Mouse (Mus musculus) gastrocnemius, adult 2 months (tissue): ENCODE data around the gene Cacna2d1. TPM values are rescaled to one million over a fixed set of nuclear protein-coding genes. Genes with fewer than 3 reads are reported as not detected.

Experiments used
- DNase-seq: peaks from one replicate; pipeline ENCODE4 v3.0.0; 2022
- H3K27ac ChIP-seq: fragments of 200-600 bp; 2 replicates; pipeline ENCODE4 v1.8.1; 2022; ENCODE audit warnings: mild to moderate bottlenecking
- H3K4me3 ChIP-seq: fragments of 200-600 bp; 2 replicates; pipeline ENCODE4 v1.8.1; 2022; ENCODE audit warnings: mild to moderate bottlenecking, moderate library complexity
- CTCF ChIP-seq: fragments of 200-600 bp; IDR thresholded peaks from 2 replicates; pipeline ENCODE4 v1.8.1; 2022; ENCODE audit warnings: antibody characterized with exemption, mild to moderate bottlenecking, moderate library complexity
- intact Hi-C: fragments of 180-260 bp; cut with DNase I; formaldehyde crosslinking; loops from one replicate; pipeline ENCODE4 v1.15.1; 2025
- total RNA-seq, 2 experiments: library from RNA; stranded (reverse); gene quantifications; 2 replicates each; pipeline ENCODE4 v1.2.3; 2021

The Cacna2d1 gene
- total RNA-seq, 2 experiments from 2014 or later, result 254 to 283 TPM

DNA sequence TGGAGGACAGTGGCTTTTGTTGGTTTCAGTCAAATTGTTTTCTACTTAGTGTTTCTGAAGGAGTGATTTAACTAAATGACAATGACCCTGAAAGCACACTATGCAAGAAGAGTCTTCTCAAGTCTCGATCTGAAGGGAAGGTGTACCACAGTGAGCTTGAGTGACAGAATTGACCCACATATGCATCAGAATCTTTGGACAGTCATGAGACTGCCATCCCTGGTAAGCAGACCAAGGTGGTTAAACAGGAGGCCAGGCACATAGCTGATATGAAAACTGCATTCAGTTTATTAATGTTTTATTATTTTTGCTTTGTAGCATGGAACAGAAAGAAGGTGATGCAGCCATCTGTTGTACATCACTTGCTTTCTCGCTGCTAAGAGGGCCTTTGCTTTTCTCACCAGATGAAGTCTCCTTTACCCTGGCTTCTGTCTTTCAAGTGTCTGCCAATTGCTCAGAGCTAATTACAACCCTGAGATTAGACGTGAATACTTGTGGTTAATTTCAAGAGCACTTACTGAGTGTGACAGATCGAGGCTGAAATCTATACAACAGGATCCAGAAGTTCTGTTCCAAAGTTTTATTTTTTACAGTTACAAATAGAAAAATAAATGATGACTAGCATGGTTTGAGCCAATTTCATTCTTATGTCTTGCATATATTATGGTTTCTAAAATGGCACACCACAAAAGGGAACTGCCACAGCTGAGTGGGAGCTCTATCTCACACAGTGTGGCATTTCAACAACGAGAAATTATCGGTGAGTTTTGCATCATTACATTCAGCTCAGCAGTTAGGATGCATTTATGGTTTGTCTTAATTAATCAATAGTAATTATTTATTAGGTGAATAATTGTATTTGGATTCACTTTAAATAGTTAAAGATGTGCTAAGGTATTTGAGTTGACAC is 221.1 kb downstream of the Cacna2d1 start:
- DNase-seq, result no peak
- Histone ChIP-seq H3K4me3 (no peak overlapping the region), H3K27ac (no peak overlapping the region)
- TF ChIP-seq CTCF, result no peak
- intact Hi-C loops, result no loop called here

DNA sequence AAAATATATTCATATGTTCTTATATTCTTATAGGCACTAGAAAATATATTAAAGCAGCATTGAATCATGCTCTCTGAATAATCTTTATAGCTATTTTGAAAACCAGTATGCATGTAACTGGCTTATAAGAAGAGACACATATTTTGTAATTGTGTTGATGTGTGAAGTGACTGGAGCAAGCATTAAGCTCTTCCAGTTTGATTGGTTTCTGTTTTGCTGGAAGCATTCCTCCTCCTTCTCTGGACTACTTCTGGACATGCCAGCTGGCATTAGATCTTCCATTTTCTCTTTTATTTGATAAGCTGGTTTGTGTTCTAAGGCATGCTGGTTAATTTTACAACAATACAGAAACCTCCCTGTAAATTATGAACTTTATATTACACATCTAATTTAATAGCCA is 228.8 kb downstream of the Cacna2d1 start:
- no peak for TF ChIP-seq CTCF
- DNase-seq, result no peak
- Histone ChIP-seq H3K4me3 (no peak overlapping the region), H3K27ac (no peak overlapping the region)
- intact Hi-C loops, result no loop called here

DNA sequence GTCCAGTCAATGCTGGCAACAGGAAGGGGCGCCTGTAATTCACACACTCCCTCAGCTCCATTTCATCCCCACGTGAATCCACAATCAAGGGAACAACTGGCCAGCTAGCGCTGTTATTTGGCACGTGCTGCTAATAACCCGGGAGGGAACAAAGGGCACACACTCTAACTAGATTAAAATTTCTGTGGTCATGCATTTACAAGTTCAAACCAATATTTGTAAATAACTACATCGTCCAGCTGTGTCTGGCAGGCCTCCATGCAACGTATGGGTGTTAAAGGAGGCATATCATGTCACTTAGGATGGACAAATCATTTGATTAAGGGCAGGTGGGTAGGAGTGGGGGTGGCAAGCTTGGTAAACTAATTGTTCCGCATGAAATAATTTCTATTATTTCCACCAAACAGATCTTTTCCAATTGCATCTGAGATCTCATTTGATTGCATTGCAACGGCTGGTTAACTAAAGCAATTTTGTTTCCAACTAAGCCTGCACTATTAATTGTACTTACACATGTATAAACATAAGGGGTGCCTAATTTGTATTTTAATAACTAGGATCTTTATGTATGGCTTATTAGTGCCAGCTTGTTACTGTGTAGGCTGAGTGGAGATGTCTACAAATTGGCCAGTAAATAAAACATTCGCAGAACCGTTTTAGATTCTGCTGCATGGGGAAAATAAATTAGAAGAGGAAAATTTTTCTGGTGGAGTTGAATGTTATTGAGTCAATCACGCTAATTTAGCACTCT is 231.8 kb downstream of the Cacna2d1 start:
- no peak for DNase-seq
- Histone ChIP-seq H3K27ac (no peak overlapping the region), H3K4me3 (no peak overlapping the region)
- intact Hi-C loops, result no loop called here
- no peak for TF ChIP-seq CTCF

DNA sequence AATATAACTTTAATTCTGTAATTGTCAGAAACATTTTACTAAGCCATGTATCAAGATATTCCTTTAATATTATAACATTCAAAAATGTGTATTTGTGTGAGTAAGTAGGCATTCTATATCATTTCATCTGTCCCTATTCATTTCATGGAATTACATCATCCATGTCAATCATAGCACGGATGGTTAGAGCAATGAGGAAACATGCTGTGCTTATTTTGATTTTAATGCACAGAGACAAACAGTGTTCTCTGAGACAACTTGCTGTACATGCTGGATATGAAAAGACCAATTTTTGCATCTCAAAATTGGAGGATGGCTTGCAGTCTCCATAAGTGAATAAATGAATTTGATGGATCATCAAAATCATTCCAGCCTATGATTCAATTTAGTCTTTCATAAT is 232.4 kb downstream of the Cacna2d1 start:
- H3K4me3 ChIP-seq, result no peak overlapping the region
- no peak for TF ChIP-seq CTCF
- no peak for DNase-seq
- no peak overlapping the region for H3K27ac ChIP-seq
- intact Hi-C loops, result no loop called here

DNA sequence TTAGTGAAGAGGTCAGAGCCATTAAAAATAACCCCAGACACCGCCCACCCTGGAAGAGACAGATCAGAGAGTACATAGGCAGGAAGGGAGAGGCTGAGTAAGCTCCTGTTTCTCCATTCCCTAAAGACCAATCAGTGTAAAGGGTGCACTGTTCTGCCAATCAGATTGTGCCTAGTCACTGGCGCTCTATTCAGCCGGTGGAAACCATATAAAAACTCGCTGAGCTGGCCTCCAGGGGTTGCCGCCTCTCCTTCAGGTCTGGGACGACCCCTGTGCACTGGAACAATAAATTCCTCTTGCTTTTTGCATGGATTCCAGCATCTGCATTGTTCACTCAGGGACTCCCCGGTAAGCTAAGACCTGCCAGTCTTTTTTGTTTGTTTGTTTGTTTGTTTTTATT is 246.6 kb downstream of the Cacna2d1 start:
- H3K27ac ChIP-seq, result no peak overlapping the region
- H3K4me3 ChIP-seq, result no peak overlapping the region
- TF ChIP-seq CTCF, result no peak
- DNase-seq, result no peak
- intact Hi-C loops, result no loop called here

DNA sequence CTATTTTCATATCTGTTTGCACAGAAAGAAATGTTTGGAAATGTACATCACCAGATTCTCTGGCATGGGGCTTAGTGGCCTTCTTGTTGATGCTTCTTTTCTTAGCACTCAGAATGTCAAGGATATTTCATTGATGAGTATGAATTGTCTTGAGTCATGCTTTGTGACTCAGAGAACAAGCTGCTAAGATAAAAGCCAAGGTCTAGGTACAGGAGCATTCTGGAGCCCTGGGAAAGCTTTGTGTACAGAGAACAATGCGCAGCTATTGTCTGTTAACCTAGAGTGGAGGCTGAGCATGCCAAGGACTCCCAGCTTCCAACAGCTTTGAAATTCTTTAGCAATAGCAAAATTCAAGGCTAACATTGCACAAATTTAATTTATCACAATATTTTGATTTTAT is 249.6 kb downstream of the Cacna2d1 start:
- Histone ChIP-seq H3K4me3 (no peak overlapping the region), H3K27ac (no peak overlapping the region; the same call in 1 of the 2 replicates)
- no peak for DNase-seq
- TF ChIP-seq CTCF, result no peak
- intact Hi-C loops, result no loop called here

DNA sequence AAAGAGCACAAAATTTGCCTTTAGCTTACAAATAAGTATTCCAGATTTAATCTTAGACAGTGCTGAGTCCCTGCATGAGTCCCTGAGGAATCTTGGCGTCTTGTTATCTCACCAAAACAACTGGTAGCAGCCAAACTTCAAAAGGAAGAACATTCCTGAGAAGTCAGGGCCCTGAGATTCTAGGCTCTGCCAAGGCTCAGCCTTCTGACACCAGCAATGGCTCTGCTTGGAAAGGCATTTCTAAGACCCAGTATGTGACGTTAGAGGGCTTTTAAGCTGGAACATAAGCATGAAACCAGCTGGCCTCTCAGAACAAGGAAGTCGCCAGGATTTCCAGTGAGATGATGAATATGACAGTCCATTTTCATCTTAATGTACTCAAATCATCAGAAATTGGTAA is 253.4 kb downstream of the Cacna2d1 start:
- intact Hi-C loops, result no loop called here
- no peak for TF ChIP-seq CTCF
- Histone ChIP-seq H3K27ac (peak overlapping the region; percentile 44), H3K4me3 (no peak overlapping the region)
- DNase-seq, result peak; percentile 18

DNA sequence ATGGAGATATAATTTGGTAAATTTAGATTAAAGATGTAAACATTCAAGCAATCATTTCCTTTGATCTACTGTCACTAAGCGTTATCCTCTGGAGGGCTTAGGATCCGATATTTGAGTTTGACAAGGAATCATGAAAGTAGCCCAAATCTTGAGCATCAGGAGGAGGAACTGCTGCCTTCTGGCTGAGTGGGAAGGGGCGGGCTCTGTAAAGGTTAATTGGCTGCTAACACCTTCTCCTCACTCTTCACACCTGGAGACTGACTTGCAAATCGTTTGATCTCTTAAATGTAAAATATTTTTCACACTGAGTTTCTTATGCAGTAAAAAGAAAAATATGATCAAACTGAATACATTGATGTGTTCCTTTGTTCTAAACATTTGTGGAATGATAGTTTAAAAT is 255.4 kb downstream of the Cacna2d1 start:
- Histone ChIP-seq H3K4me3 (no peak overlapping the region), H3K27ac (no peak overlapping the region)
- DNase-seq, result no peak
- intact Hi-C loops, result no loop called here
- TF ChIP-seq CTCF, result no peak

DNA sequence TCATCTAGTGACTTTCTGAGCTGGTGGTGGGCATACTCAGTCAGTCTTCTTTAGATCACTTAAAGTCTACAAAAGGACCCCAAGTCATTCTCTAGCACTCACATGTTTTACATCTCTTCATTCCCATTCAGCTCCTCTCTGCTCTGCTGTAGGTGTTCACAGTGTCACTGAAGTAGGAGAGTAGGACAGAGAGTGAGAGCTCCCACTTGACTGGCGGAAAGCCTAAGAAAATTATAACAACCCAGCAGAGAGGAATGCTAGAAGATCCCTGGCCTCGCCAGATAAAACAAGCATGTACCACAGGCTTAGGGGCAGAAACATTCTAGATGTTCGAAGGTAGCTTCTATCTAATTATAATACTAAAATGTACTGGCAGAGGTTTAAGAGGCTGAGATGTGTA is 256.7 kb downstream of the Cacna2d1 start:
- Histone ChIP-seq H3K27ac (no peak overlapping the region), H3K4me3 (no peak overlapping the region)
- TF ChIP-seq CTCF, result no peak
- intact Hi-C loops, result no loop called here
- no peak for DNase-seq

DNA sequence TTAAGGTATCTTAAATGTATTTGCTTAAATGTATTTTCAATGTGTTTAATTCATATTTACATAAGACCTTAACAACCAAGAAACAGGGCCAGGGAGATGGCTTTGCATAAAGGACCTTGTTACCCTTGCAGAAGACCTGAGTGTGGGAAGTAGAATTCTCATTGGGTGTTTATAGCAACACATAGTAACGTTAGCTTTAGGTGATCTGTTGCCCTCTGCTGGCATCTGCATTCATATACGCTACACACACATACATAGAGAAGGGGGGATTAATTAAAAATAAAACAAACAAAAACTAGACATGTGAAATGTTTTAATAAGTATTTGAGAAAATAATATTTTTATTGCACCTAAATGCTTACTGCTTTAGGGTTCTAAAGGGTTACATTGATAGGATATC is 265.3 kb downstream of the Cacna2d1 start:
- no peak for DNase-seq
- intact Hi-C loops, result loop anchor here (5.0 to 10.0 kb wide), 2 partner anchors 265 to 363 kb away; partner anchors contain the start of gene Cacna2d1
- Histone ChIP-seq H3K4me3 (no peak overlapping the region), H3K27ac (no peak overlapping the region)
- peak; percentile 47 for TF ChIP-seq CTCF

DNA sequence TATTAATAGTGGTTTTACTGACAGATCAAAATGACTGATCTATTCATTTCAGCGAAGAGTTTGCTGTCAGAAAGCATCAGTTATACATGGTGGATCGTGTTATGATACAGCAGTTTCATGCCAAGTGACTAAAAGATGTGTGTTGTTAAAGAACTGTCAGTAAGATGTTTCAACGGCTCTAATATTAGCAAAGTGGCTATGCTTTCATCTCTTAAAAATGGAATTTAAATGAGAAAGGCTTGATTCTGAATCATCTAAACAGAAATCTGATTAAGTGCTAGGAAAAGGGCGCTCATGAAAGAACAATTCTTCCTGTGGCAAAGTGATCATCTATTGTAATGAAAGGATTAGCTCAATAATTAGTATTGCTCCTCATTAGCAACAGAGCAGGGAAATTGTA is 287.5 kb downstream of the Cacna2d1 start:
- no peak for DNase-seq
- TF ChIP-seq CTCF, result no peak
- intact Hi-C loops, result no loop called here
- no peak overlapping the region for H3K27ac ChIP-seq
- no peak overlapping the region for H3K4me3 ChIP-seq

DNA sequence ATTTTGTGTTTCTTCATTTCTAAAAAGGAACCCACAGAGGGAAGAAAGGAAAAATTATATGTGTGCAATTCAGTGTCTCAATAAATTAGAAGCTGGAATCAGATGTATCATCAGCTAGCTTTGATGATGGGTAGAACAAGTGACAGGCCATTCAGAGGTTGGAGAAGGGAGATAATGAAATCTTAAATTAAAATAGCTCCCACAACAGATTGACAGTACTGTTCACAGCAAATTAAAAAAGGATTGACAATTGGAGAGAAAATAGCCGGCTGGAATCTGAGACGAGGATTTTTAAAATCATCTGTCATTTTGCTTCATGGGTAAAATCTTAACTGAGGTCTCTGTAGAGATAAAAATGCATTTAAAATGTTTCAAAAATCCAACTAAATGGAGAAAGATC is 290.9 kb downstream of the Cacna2d1 start:
- TF ChIP-seq CTCF, result no peak
- DNase-seq, result no peak
- Histone ChIP-seq H3K27ac (no peak overlapping the region), H3K4me3 (no peak overlapping the region)
- intact Hi-C loops, result no loop called here

DNA sequence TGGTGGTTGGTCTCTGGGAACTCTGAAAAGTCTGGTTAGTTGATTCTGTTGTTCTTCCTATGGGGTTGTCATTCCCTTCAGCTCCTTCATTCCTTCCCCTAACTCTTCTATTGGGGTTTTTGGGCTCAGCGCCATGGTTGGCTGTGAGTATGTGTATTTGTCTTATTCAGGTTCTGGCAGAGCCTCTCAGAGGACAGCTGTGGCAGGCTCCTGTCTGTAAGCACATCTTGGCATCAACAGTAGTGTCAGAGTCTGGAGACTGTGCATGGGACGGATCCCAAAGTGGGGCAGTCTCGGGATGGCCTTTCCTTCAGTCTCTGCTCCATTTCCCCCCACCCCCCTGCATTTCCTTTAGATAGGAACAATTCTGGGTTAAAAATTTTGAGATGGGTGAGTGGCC is 294.9 kb downstream of the Cacna2d1 start:
- peak; percentile 43 for DNase-seq
- no peak for TF ChIP-seq CTCF
- no peak overlapping the region for H3K27ac ChIP-seq
- H3K4me3 ChIP-seq, result no peak overlapping the region
- intact Hi-C loops, result no loop called here
